Mouse (Mus musculus) hindbrain, embryonic 13.5 days (tissue): ENCODE results near the gene Mfap5. TPM values are rescaled to one million over a fixed set of nuclear protein-coding genes. Genes with fewer than 3 reads are reported as not detected.
"Not testable (repeated sequence)": the region's sequence is repeated elsewhere in the genome, so short reads cannot be mapped to it uniquely, and the experiment has no call there.

Experiments used
- ATAC-seq: fragments of 200-750 bp; cut with Nextera tagmentation; 2 replicates; pipeline ENCODE4 v1.8.0; 2017; ENCODE audit warnings: moderate TSS enrichment; ENCODE audit not compliant: low FRiP score
- H3K27ac ChIP-seq: fragments of 300-500 bp; sonication (generic); 2 replicates; pipeline ENCODE4 v1.5.1; 2015; ENCODE audit warnings: inconsistent platforms, mild to moderate bottlenecking, moderate library complexity
- H3K27me3 ChIP-seq: fragments of 300-500 bp; sonication (generic); 2 replicates; pipeline ENCODE4 v1.6.1; 2015; ENCODE audit warnings: mild to moderate bottlenecking, inconsistent platforms
- H3K36me3 ChIP-seq: fragments of 300-500 bp; sonication (generic); 2 replicates; pipeline ENCODE4 v1.6.1; 2015; ENCODE audit warnings: mild to moderate bottlenecking, inconsistent platforms
- H3K4me1 ChIP-seq: fragments of 300-500 bp; sonication (generic); replicated peaks from 2 replicates; pipeline ENCODE4 v1.6.1; 2015; ENCODE audit warnings: inconsistent platforms
- H3K4me2 ChIP-seq: fragments of 300-500 bp; sonication (generic); 2 replicates; pipeline ENCODE4 v1.6.1; 2015; ENCODE audit warnings: inconsistent platforms, mild to moderate bottlenecking, moderate library complexity
- H3K4me3 ChIP-seq: fragments of 300-500 bp; sonication (generic); 2 replicates; pipeline ENCODE4 v1.5.1; 2015; ENCODE audit warnings: mild to moderate bottlenecking, inconsistent platforms
- H3K9ac ChIP-seq: fragments of 300-500 bp; sonication (generic); 2 replicates; pipeline ENCODE4 v1.6.1; 2015; ENCODE audit warnings: mild to moderate bottlenecking, inconsistent platforms
- H3K9me3 ChIP-seq: fragments of 300-500 bp; sonication (generic); 2 replicates; pipeline ENCODE4 v1.6.1; 2016; ENCODE audit warnings: inconsistent platforms
- WGBS: fragments of 180-500 bp; shearing (Covaris S2); methylation state at CpG from one replicate; pipeline ENCODE4 v1.1.7; 2015; 5-methylcytosine and 5-hydroxymethylcytosine counted together
- polyA plus RNA-seq: library from polyadenylated mRNA; unstranded; fragments of >200 nt; fragmentation: Nextera tagmentation; extraction: Ambion mirVana; gene quantifications from 2 replicates; pipeline ENCODE4 v1.2.1, GENCODE M21; 2015

The Mfap5 gene
- 1.7 and 1.9 TPM in 2 replicates for polyA plus RNA-seq

DNA sequence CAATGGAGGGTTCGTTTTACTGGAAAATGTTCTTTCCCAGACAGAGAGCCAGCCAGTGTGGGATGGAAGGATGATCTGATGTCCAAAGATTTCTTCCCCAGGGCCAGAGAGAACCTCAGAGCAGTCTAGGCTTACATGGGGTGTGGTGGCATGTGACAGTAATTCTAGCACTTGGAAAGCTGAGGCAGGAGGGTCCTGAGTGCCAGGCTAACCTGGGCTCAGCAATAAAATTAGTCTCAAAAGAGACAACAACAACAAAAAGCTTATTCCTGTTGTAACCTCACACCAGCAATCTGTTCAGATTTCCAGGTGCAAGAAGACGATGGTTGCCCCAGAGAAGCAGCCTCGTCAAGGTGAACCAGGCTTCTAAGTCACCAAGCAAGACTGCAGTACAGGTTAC lies at the start of gene Mfap5:
Gene Mfap5, plus strand, starts transcription at position 301 of the 400 bp plus-strand sequence.
- Histone ChIP-seq H3K4me1 (no peaks in the 10 kb centered on the region), H3K4me3 (no peak within 1 kb of the TSS), H3K4me2 (no peak within 1 kb of the TSS), H3K27ac (no peak within 1 kb of the TSS), H3K27me3 (no peaks in the 10 kb centered on the region), H3K9me3 (no peaks in the 10 kb centered on the region), H3K36me3 (no peaks in the 10 kb centered on the region), H3K9ac (no peak within 1 kb of the TSS)
- 88% methylated on average over 3 of the region's 3 CpGs for WGBS
- no peak for ATAC-seq

DNA sequence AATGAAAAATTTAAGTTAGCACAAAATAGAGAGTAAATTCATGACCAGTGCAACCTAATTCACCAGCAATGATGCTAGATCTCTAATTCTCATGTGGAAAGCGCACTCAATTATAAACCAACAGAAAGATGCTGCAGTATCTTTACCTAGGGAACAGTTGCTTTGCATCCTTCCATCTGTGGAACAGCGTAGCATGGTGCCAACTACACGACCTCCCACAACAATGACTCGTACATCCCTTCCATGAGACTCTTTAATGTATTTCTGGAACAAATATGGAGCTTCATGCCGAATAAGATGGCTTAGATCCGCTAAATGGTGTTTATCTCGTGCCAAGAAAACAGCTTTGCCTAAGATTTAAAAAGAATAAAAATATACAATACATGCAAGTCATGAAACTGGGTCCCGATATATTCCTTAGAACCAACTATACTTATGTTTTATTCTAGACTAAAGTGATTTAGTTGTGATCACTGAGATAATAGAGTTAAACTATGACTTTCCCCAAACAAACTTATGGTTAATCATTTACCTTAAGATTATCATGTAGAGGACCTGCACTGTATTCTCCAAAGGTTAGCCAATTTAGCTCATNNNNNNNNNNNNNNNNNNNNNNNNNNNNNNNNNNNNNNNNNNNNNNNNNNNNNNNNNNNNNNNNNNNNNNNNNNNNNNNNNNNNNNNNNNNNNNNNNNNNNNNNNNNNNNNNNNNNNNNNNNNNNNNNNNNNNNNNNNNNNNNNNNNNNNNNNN lies 46.5 kb upstream of the Mfap5 start:
- Histone ChIP-seq H3K9me3 (no peaks in the 10 kb centered on the region), H3K4me2 (no peak overlapping the region), H3K4me3 (no peak overlapping the region), H3K9ac (no peak overlapping the region), H3K36me3 (peaks cover 74% of the 10 kb centered on the region), H3K27me3 (no peaks in the 10 kb centered on the region), H3K27ac (no peak overlapping the region), H3K4me1 (no peaks in the 10 kb centered on the region)
- ATAC-seq = no peak
- WGBS = 95% methylated on average over 8 of the region's 8 CpGs

DNA sequence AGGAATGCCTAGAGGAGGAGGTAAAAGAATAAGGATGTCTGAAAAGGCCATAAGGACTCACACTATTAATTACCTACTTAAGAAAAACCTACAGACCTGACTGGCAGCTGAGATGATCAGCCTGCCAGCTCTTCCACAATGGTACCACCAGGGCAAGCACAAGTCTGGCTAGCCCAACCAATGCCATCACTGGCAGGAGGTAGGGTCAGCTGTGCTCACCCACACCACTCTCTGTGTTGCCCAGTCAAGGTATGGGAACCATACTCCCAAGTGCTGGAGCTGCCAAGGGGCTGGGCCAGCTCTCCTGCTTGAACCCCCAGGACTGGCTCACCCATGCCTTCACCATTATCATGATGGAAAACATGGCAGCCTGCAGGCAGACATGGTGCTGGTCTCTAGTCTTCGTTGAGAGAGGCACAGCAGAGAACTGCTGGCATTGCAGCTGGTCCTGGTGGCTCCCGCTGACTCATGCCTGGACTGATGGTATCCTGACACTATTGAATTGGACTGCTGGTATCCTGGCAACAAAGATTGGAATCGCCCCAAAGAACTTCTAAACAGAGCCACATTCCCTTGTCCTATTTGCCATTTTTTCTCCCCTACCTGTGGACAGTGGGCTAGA lies 39.4 kb upstream of the Mfap5 start:
- Histone ChIP-seq H3K4me1 (peaks cover 6% of the 10 kb centered on the region), H3K27ac (peak overlapping the region; percentile 23; the same call in 1 of the 2 replicates), H3K27me3 (no peaks in the 10 kb centered on the region), H3K36me3 (peaks cover 74% of the 10 kb centered on the region), H3K9ac (no peak overlapping the region), H3K4me2 (no peak overlapping the region), H3K4me3 (no peak overlapping the region), H3K9me3 (no peaks in the 10 kb centered on the region)
- WGBS = 66% methylated on average over 3 of the region's 3 CpGs
- no peak for ATAC-seq

DNA sequence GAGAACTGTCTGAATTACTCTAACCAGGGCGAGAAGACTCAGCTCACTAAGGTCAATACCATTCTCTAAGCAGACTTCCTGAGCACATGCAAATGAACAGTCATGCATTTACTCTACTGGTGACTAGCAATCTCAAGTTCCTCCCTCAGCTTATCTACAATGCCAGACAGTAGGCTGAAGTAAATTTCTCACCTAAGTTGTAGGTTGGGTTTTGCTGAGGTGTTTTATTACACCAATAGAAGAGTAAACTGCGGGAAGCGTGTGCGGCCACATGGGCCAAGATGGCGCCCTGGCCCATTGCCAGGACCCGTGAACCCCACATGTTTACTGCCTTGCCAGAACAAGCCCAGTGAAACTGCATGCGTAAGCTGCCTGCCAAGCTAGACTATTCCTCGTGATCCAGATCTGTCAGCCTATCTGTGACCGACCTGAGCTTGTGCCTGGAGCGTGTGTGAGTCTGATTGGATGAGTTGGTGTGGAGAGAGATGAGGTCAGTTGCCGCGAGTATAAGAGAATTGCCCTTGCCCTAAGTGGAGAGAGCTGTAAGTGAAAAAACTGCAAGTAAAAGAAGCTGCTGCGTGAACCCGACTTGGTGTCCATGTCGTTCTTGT lies 36.5 kb upstream of the Mfap5 start:
- Histone ChIP-seq H3K4me2 (no peak overlapping the region), H3K27me3 (no peaks in the 10 kb centered on the region), H3K9ac (no peak overlapping the region), H3K4me3 (no peak overlapping the region), H3K4me1 (peaks cover 6% of the 10 kb centered on the region), H3K36me3 (peaks cover 69% of the 10 kb centered on the region), H3K9me3 (no peaks in the 10 kb centered on the region), H3K27ac (no peak overlapping the region)
- WGBS = 95% methylated on average over 15 of the region's 15 CpGs
- ATAC-seq = no peak

DNA sequence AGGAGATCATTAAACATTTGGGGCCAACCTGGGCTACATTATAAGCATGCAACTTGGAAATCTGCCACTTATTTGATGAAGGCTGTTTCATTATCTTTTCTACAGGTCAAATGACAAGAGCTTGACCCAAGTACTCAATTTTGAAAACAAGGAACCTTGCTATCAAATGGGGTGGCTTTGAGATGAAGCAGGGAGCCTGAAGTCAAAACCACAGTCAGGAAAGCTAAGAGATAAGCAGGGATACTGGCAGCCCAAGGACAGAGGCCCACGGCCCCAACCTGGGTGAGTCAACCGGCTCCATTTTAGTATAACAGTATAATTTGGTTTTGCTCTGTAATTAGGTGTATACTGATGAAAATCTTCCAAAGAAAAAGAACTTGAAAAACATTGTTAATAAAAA lies 35.4 kb upstream of the Mfap5 start:
- Histone ChIP-seq H3K9ac (no peak overlapping the region), H3K4me3 (no peak overlapping the region), H3K27ac (no peak overlapping the region), H3K9me3 (no peaks in the 10 kb centered on the region), H3K36me3 (peaks cover 65% of the 10 kb centered on the region), H3K4me2 (no peak overlapping the region), H3K27me3 (no peaks in the 10 kb centered on the region), H3K4me1 (peaks cover 6% of the 10 kb centered on the region)
- ATAC-seq = no peak
- 94% methylated on average over 2 of the region's 2 CpGs for WGBS

DNA sequence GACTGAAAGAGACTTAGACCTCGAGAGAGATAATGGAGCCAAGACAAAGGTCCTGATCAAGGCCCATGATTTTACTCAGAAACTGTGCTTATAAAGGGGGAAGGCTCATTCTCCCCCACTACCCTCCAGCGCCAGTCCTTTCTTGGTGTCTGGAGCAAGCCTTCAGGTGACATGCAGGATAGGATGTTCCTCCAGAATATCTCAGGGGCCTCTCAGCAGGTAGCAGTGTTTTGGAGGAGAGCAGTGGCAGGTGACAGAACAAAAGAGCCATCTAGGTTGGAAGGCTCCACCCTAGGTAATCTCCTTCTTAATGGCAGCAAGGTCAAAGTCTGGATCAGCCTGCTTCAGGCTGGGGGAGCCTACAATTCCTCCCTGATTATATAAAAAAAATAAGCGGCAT lies 34.2 kb upstream of the Mfap5 start:
- ATAC-seq, H3K9ac ChIP-seq, H3K4me2 ChIP-seq, H3K27me3 ChIP-seq, H3K4me3 ChIP-seq, H3K4me1 ChIP-seq, H3K9me3 ChIP-seq, H3K27ac ChIP-seq: not testable (repeated sequence)
- 95% methylated on average over 3 of the region's 3 CpGs for WGBS
- H3K36me3 ChIP-seq = peaks cover 56% of the 10 kb centered on the region

DNA sequence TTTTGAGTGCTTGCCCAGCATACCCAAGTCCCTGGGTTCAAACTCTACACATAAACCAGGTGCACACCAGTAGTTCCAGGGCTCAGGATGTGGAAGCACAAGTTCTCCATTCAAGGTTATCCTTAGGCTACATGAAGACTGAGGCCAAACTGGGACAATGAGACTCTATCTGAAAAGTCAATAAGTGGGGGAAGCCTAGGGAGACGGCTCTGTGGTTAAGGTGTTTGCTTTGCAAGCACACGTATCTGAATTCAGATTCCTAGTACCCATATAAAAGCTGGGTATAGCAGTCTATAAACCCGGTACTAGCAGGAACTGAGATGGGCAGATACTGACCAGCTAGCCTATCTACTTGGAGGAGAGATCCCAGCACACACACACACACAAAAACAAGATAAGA lies 27.6 kb upstream of the Mfap5 start:
- Histone ChIP-seq H3K4me3 (no peak overlapping the region), H3K27me3 (no peaks in the 10 kb centered on the region), H3K4me2 (no peak overlapping the region), H3K4me1 (peaks cover 23% of the 10 kb centered on the region), H3K9me3 (no peaks in the 10 kb centered on the region), H3K36me3 (no peaks in the 10 kb centered on the region), H3K9ac (no peak overlapping the region), H3K27ac (no peak overlapping the region)
- ATAC-seq = no peak
- WGBS = 82% methylated on average over 3 of the region's 3 CpGs

DNA sequence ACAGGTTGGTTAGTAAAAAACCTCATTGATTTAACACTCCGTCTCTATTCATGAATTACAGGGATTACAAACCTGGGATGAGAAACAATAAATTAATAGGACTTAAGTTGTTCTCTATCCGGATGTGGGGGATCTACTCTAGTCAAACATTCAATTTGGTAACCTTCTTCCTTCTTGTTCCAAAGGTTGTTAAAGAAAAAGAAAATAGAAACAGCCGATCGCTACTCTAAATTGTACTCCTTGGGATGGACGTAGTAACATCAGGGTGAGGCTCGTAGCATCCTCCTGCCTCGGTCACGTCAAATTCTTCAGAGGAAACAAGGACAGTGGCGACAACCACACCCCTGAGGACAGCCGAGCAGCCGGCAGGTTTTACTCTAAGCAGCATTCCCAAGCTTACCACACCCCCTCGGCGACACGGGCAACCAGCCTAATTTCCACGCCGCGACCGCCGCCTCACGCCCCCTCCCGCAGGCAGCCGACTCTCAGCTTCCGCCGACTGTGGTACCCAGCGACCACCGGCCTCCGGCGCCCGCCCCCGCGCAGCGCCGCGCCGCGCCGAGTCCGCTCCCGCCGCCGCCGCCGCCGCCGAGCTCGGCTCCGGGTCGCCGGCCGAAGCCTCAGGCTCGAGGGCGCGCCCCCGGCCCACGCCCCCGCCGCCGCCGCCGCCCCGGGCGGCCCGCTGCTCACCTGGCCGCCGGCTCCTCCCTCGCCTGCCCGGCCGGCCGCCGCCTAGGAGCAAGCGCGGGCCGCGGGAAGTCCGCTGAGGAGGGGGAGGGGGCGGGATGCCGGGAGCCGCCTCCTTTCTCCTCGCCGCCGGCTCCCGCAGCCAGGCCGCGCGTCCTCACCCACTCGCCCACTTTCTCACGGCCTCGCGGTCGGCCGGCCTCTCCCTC lies 20.0 kb upstream of the Mfap5 start:
- Histone ChIP-seq H3K27me3 (no peaks in the 10 kb centered on the region), H3K4me2 (peak overlapping the region; percentile 57), H3K9me3 (no peaks in the 10 kb centered on the region), H3K4me3 (peak overlapping the region; percentile 78), H3K27ac (peak overlapping the region; percentile 98), H3K4me1 (peaks cover 25% of the 10 kb centered on the region), H3K36me3 (no peaks in the 10 kb centered on the region), H3K9ac (peak overlapping the region; percentile 87)
- peak; percentile 71 for ATAC-seq
- whole genome bisulfite sequencing = 3% methylated on average over 30 of the region's 91 CpGs

DNA sequence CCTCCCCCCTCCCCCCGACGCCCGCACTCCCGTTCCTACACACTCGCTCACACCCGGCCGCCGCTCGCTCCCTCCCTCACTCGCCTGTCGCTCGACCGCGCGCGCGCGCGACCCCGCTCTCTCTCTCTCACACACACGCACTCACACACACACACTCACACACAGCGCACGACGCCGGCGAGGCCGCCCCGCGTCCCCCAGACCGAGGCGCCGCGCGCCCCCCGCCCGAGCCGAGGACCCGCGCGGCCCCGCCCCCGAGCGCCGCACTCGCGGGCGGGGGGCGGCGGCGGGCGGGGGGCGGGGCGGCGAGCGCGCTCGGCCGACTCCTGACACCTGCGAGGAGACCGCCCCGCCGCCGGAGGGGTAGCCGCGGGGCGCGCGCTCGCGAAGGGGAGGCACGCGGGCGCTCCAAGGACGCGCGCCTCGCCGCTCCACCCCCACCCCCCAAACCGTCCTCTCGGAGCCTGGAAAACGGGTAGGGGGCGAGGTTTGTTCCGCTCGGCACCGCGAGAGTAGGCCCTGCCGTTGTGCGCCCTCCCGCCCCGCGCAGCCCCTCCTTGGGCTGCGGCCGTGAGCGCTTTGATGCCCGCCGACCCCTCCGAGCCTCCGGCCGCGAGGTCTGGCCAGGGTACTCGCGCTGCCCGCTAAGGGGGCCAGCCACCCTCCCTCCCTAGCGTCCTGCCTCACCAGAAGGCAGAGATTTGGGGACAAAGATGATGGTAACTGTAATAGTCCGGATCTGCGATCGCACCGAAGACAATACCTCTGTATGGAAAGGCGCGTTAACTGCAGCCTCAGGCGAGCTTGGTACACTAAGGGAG lies 19.1 kb upstream of the Mfap5 start:
- peak overlapping the region; percentile 87 for H3K9ac ChIP-seq
- H3K9me3 ChIP-seq = no peaks in the 10 kb centered on the region

DNA sequence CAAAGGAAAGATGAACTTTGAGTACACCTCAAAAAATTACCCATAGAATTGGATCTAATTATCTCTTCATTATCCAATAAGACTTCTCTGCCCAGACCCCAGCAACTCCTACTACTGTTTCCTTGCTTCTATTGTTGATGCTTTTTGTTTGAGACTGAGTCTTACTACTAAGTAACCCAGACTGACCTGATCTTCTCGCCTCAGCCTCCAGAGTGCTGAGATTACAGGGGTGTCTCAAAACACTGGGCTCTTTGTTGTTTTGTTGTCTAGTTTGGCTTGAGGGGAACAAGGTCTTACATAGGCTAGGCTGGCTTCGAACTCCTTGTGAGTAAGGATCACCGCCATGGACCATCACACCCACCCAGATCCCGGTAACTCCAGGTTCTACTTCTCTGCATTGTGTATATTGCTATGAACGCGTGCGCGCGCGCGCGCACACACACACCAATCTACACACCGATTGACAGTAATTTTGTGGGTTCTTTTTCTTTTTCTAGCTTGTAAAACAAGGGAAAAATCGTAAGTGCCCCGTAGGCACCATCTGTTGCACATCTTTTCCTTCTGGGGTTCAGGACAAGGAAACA lies 14.6 kb upstream of the Mfap5 start:
- Histone ChIP-seq H3K4me2 (peak overlapping the region; percentile 63), H3K9ac (peak overlapping the region; percentile 68), H3K27ac (peak overlapping the region; percentile 80), H3K4me1 (peaks cover 36% of the 10 kb centered on the region), H3K4me3 (peak overlapping the region; percentile 39), H3K27me3 (0 out of 2 replicates have a peak, but pooled peaks cover 9% of the 10 kb centered on the region), H3K9me3 (no peaks in the 10 kb centered on the region), H3K36me3 (no peaks in the 10 kb centered on the region)
- 29% methylated on average over 15 of the region's 15 CpGs for WGBS
- no peak for ATAC-seq

More for the DNA sequence above, 19.1 kb upstream of the Mfap5 start:
- H3K4me2 ChIP-seq = peak overlapping the region; percentile 57
- H3K27me3 ChIP-seq = no peaks in the 10 kb centered on the region
- no peaks in the 10 kb centered on the region for H3K36me3 ChIP-seq
- WGBS = under 1% methylated on average over 75 of the region's 111 CpGs
- peak overlapping the region; percentile 98 for H3K27ac ChIP-seq
- H3K4me1 ChIP-seq = peaks cover 29% of the 10 kb centered on the region
- peak overlapping the region; percentile 78 for H3K4me3 ChIP-seq
- peak; percentile 94 for ATAC-seq

DNA sequence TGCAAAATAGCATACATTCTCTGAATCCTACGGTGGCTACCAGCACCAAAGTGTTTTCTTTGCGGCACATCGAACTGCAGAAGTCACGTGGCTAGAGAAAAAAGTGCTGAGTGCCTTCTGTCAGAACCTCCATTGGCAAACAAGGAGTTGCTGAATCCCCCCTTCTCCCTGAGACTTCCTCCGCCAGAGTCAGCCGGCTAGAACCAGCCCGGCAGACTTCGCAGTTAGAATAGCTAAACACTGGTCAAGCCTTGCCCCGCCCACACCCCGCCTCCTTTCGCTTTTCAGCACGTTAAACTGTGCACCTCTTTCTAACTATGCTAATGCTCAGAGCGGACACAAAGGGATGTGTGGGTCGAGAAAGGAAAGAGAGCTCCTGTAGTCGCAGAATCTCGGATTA lies 14.1 kb upstream of the Mfap5 start:
- H3K4me2 ChIP-seq = peak overlapping the region; percentile 63
- peak overlapping the region; percentile 80 for H3K27ac ChIP-seq
- ATAC-seq = peak; percentile 72
- 0 out of 2 replicates have a peak, but pooled peaks cover 9% of the 10 kb centered on the region for H3K27me3 ChIP-seq
- WGBS = under 1% methylated on average over 16 of the region's 16 CpGs
- peak overlapping the region; percentile 68 for H3K9ac ChIP-seq
- peak overlapping the region; percentile 39 for H3K4me3 ChIP-seq
- peaks cover 40% of the 10 kb centered on the region for H3K4me1 ChIP-seq
- no peaks in the 10 kb centered on the region for H3K9me3 ChIP-seq
- no peaks in the 10 kb centered on the region for H3K36me3 ChIP-seq
